Mouse (Mus musculus): ENCODE measurements around the gene Smg7.

- TF ChIP-seq CTCF (IDR thresholded peaks at IDR 0.05) (no peak), EP300 (IDR thresholded peaks at IDR 0.05) (no peak)
These were observed 71.4 kb downstream of the Smg7 start for GRCm38 (mm10) chr1:152831003-152831402.

Data from lung, postnatal 0 days (tissue).